Mouse (Mus musculus) forebrain, embryonic 13.5 days (tissue): ENCODE data around the gene Fry. TPM values are rescaled to one million over a fixed set of nuclear protein-coding genes. Genes with fewer than 3 reads are reported as not detected.

Experiments used
- ATAC-seq: fragments of 200-750 bp; cut with Nextera tagmentation; 2 replicates; pipeline ENCODE4 v1.8.0; 2017
- H3K27ac ChIP-seq: fragments of 300-500 bp; sonication (generic); 2 replicates; pipeline ENCODE4 v1.5.1; 2015; ENCODE audit warnings: inconsistent platforms, mild to moderate bottlenecking, moderate library complexity
- H3K27me3 ChIP-seq: fragments of 300-500 bp; sonication (generic); 2 replicates; pipeline ENCODE4 v1.6.1; 2015; ENCODE audit warnings: mild to moderate bottlenecking, inconsistent platforms
- H3K36me3 ChIP-seq: fragments of 300-500 bp; sonication (generic); 2 replicates; pipeline ENCODE4 v1.6.1; 2015; ENCODE audit warnings: mild to moderate bottlenecking, inconsistent platforms; ENCODE audit not compliant: poor library complexity, severe bottlenecking
- H3K4me1 ChIP-seq: fragments of 300-500 bp; sonication (generic); 2 replicates; pipeline ENCODE4 v1.6.1; 2015; ENCODE audit warnings: inconsistent platforms
- H3K4me2 ChIP-seq: fragments of 300-500 bp; sonication (generic); 2 replicates; pipeline ENCODE4 v1.6.1; 2015; ENCODE audit warnings: inconsistent platforms, mild to moderate bottlenecking, moderate library complexity
- H3K4me3 ChIP-seq: fragments of 300-500 bp; sonication (generic); 2 replicates; pipeline ENCODE4 v1.5.1; 2015; ENCODE audit warnings: mild to moderate bottlenecking, inconsistent platforms
- H3K9ac ChIP-seq: fragments of 300-500 bp; sonication (generic); 2 replicates; pipeline ENCODE4 v1.6.1; 2015; ENCODE audit warnings: mild to moderate bottlenecking, inconsistent platforms
- H3K9me3 ChIP-seq: fragments of 300-500 bp; sonication (generic); replicated peaks from 2 replicates; pipeline ENCODE4 v1.6.1; 2016; ENCODE audit warnings: inconsistent platforms
- WGBS: fragments of 180-500 bp; shearing (Covaris S2); methylation state at CpG from one replicate; pipeline ENCODE4 v1.1.7; 2015; 5-methylcytosine and 5-hydroxymethylcytosine counted together
- polyA plus RNA-seq: library from polyadenylated mRNA; unstranded; fragments of >200 nt; fragmentation: Nextera tagmentation; extraction: Ambion mirVana; gene quantifications from 2 replicates; pipeline ENCODE4 v1.2.1, GENCODE M21; 2015

Fry gene
- polyA plus RNA-seq, 1 experiment from 2014 or later = 20.8 TPM

GRCm38 (mm10) chr5:150388623-150389022 is 270.2 kb downstream of the Fry start:
- no peaks in the 10 kb centered on the region for H3K9me3 ChIP-seq
- no peak overlapping the region for H3K9ac ChIP-seq
- no peaks in the 10 kb centered on the region for H3K27me3 ChIP-seq
- no peaks in the 10 kb centered on the region for H3K4me1 ChIP-seq
- H3K36me3 ChIP-seq = peaks cover 17% of the 10 kb centered on the region
- no peak overlapping the region for H3K4me3 ChIP-seq
- no peak for ATAC-seq
- no peak overlapping the region for H3K27ac ChIP-seq
- 84% methylated on average over 12 of the region's 12 CpGs for WGBS
- H3K4me2 ChIP-seq = no peak overlapping the region

GRCm38 (mm10) chr5:150389589-150390377 is 271.3 kb downstream of the Fry start:
- WGBS = 85% methylated on average over 10 of the region's 10 CpGs
- Histone ChIP-seq H3K4me3 (no peak overlapping the region), H3K4me2 (no peak overlapping the region), H3K9ac (no peak overlapping the region), H3K4me1 (no peaks in the 10 kb centered on the region), H3K9me3 (peaks cover 5% of the 10 kb centered on the region; the same call in 1 of the 2 replicates), H3K27ac (no peak overlapping the region), H3K27me3 (no peaks in the 10 kb centered on the region), H3K36me3 (peaks cover 22% of the 10 kb centered on the region)
- no peak for ATAC-seq

DNA sequence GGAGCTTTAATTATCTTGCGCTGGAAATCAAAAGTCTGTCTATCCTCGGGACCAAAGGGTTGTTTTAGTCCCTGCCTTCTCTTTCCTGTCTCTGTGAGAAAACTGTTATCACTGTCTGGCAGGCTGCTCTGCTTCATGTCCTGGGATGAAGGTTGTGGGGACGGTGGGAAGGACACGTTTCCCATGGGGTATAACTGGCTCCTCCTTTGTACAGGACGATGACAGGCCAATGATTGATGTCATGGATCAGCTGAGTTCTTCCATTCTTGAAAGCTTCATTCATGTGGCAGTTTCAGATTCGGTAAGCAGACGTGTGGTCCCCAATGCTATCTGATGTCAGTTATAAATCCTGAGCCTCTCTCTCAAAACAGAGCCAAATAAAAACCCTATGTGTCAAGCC is 272.0 kb downstream of the Fry start:
- Histone ChIP-seq H3K36me3 (peaks cover 28% of the 10 kb centered on the region), H3K4me3 (no peak overlapping the region)

DNA sequence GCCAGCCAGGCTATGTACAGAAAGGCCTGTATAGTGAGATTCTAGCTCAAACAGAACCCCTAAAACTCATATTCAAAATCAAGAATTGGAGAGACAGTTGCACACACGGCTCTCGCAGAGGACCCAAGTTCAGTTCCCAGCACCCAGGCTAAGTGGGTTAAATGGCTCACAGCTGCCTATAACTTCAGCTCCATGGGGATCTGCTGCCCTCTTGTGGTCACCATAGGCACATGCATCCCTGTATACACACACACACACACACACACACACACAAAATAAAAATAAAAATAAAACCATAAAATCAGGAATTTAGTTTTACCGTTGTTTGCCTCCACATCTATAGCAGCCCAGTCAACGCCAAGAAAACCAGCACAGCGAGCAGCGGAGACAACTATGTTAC is 276.2 kb downstream of the Fry start:
- Histone ChIP-seq H3K27ac (no peak overlapping the region), H3K4me1 (no peaks in the 10 kb centered on the region), H3K36me3 (peaks cover 33% of the 10 kb centered on the region), H3K4me2 (no peak overlapping the region), H3K9me3 (peaks cover 8% of the 10 kb centered on the region; the same call in 1 of the 2 replicates), H3K27me3 (no peaks in the 10 kb centered on the region), H3K9ac (no peak overlapping the region), H3K4me3 (no peak overlapping the region)
- no peak for ATAC-seq
- 94% methylated on average over 6 of the region's 6 CpGs for WGBS

More for the DNA sequence above, 272.0 kb downstream of the Fry start:
- H3K4me2 ChIP-seq = no peak overlapping the region
- H3K27me3 ChIP-seq = no peaks in the 10 kb centered on the region
- no peak overlapping the region for H3K9ac ChIP-seq
- H3K27ac ChIP-seq = no peak overlapping the region
- peaks cover 8% of the 10 kb centered on the region; the same call in 1 of the 2 replicates for H3K9me3 ChIP-seq
- no peak for ATAC-seq
- WGBS = 89% methylated on average over 7 of the region's 7 CpGs
- H3K4me1 ChIP-seq = no peaks in the 10 kb centered on the region

GRCm38 (mm10) chr5:150402832-150403447 is 284.5 kb downstream of the Fry start:
- peak overlapping the region; percentile 19; the same call in 1 of the 2 replicates for H3K4me2 ChIP-seq
- peaks cover 59% of the 10 kb centered on the region for H3K36me3 ChIP-seq
- no peak overlapping the region for H3K27ac ChIP-seq
- H3K4me1 ChIP-seq = no peaks in the 10 kb centered on the region
- ATAC-seq = no peak
- no peak overlapping the region for H3K9ac ChIP-seq
- no peaks in the 10 kb centered on the region for H3K27me3 ChIP-seq
- no peaks in the 10 kb centered on the region for H3K9me3 ChIP-seq
- WGBS = 22% methylated on average over 13 of the region's 13 CpGs
- H3K4me3 ChIP-seq = no peak overlapping the region

DNA sequence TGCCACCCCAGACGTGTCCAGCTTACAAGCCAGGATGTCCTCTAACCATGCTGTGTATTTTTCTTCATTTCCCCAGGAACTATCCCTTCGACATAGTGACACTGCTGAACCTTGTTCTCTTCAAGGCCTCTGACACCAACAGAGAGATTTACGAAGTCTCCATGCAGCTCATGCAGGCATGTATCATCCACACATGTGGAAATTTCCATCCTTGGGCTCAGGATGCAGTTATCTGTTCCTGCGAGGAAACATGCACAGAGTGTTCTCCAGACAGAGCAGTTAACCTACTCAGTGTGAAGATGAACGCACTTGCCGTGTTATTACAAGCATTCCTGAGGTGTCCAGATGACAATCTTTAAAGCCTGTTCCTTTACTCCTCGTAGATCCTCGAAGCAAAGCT is 286.4 kb downstream of the Fry start:
- H3K9ac ChIP-seq = no peak overlapping the region
- WGBS = 81% methylated on average over 8 of the region's 8 CpGs
- H3K4me3 ChIP-seq = no peak overlapping the region
- H3K27me3 ChIP-seq = no peaks in the 10 kb centered on the region
- H3K4me2 ChIP-seq = no peak overlapping the region
- no peak for ATAC-seq
- H3K27ac ChIP-seq = no peak overlapping the region
- H3K36me3 ChIP-seq = peaks cover 54% of the 10 kb centered on the region
- no peaks in the 10 kb centered on the region for H3K4me1 ChIP-seq
- H3K9me3 ChIP-seq = no peaks in the 10 kb centered on the region

- no peak overlapping the region for H3K9ac ChIP-seq
- H3K4me2 ChIP-seq = no peak overlapping the region
- H3K4me3 ChIP-seq = no peak overlapping the region
- H3K9me3 ChIP-seq = no peaks in the 10 kb centered on the region
- no peaks in the 10 kb centered on the region for H3K4me1 ChIP-seq
- no peak overlapping the region for H3K27ac ChIP-seq
- WGBS = 90% methylated on average over 8 of the region's 8 CpGs
- no peak for ATAC-seq
- H3K36me3 ChIP-seq = peaks cover 30% of the 10 kb centered on the region
- no peaks in the 10 kb centered on the region for H3K27me3 ChIP-seq
These were observed 290.5 kb downstream of the Fry start for GRCm38 (mm10) chr5:150408979-150409378.

DNA sequence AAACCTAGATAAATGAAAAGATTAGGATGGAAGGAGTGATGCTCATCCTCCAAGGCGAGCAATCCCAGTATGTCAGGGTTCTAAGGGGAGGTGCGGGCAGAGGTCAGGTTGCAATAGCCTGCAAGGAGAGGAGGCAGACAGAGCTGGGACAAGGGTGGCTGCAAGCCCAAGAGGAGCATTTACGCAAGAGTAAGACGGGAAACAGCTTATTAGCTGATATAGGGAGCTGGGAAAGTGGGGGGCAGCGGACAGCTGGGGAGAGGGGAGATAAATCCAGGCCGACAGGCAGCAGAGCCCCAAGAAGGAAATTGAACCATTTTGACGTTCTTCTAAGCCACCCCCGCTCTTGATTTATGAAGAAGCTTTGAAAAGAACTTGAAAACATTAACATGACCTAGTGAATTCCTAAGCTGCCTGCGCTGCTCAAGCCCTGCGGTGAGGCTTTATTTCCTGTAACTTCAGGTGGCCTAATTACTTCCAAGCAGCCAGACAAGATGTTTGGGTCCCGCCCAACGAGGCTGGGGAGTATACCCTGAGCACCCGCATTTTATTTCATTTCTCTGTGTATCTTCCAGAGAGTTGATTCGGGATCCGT is 291.1 kb downstream of the Fry start:
- ATAC-seq = no peak
- no peaks in the 10 kb centered on the region for H3K4me1 ChIP-seq
- H3K9ac ChIP-seq = no peak overlapping the region
- H3K36me3 ChIP-seq = peaks cover 33% of the 10 kb centered on the region
- H3K4me3 ChIP-seq = no peak overlapping the region
- WGBS = 73% methylated on average over 15 of the region's 15 CpGs
- no peak overlapping the region for H3K4me2 ChIP-seq
- no peaks in the 10 kb centered on the region for H3K27me3 ChIP-seq
- peaks cover 2% of the 10 kb centered on the region for H3K9me3 ChIP-seq
- H3K27ac ChIP-seq = no peak overlapping the region

GRCm38 (mm10) chr5:150412750-150413450 is 294.5 kb downstream of the Fry start:
- H3K27me3 ChIP-seq = no peaks in the 10 kb centered on the region
- H3K9ac ChIP-seq = no peak overlapping the region
- H3K36me3 ChIP-seq = peaks cover 37% of the 10 kb centered on the region
- peaks cover 7% of the 10 kb centered on the region for H3K9me3 ChIP-seq
- 83% methylated on average over 12 of the region's 12 CpGs for WGBS
- no peak for ATAC-seq
- H3K4me3 ChIP-seq = no peak overlapping the region
- H3K4me1 ChIP-seq = no peaks in the 10 kb centered on the region
- no peak overlapping the region for H3K27ac ChIP-seq
- no peak overlapping the region for H3K4me2 ChIP-seq

GRCm38 (mm10) chr5:150414823-150415222 is 296.4 kb downstream of the Fry start:
- Histone ChIP-seq H3K4me3 (no peak overlapping the region), H3K27me3 (no peaks in the 10 kb centered on the region), H3K36me3 (peaks cover 49% of the 10 kb centered on the region), H3K27ac (no peak overlapping the region), H3K4me1 (no peaks in the 10 kb centered on the region), H3K9me3 (peaks cover 7% of the 10 kb centered on the region), H3K4me2 (no peak overlapping the region), H3K9ac (no peak overlapping the region)
- ATAC-seq = no peak

- Histone ChIP-seq H3K36me3 (peaks cover 61% of the 10 kb centered on the region), H3K9ac (no peak overlapping the region), H3K4me1 (no peaks in the 10 kb centered on the region), H3K9me3 (peaks cover 7% of the 10 kb centered on the region), H3K4me2 (no peak overlapping the region), H3K4me3 (no peak overlapping the region), H3K27me3 (no peaks in the 10 kb centered on the region), H3K27ac (no peak overlapping the region)
- no peak for ATAC-seq
- 100% methylated on average over 2 of the region's 2 CpGs for WGBS
These were observed 298.8 kb downstream of the Fry start for GRCm38 (mm10) chr5:150417223-150417622.

DNA sequence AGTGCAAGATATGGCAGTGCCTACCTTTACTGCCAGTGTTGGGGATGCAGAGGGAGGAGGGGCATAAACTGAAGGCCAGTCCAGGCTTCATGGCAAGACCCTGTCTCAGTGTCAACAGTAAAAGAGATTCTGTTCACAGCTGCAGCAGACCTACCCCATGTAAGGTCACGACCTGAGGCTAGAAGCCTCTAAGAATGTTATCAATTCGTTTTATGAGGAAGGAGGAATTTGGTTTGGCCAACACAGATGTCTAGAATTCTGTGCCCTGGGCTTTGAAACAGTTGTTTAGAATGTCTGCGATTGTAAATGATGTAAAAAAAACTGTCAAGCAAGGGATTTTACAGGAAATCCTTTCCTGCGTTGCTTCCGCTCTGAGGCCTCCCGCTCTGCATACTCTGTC is 299.6 kb downstream of the Fry start:
- Histone ChIP-seq H3K9me3 (peaks cover 7% of the 10 kb centered on the region), H3K9ac (no peak overlapping the region), H3K4me3 (no peak overlapping the region), H3K27ac (no peak overlapping the region), H3K27me3 (no peaks in the 10 kb centered on the region), H3K4me2 (no peak overlapping the region), H3K4me1 (no peaks in the 10 kb centered on the region), H3K36me3 (peaks cover 69% of the 10 kb centered on the region)
- 77% methylated on average over 6 of the region's 6 CpGs for WGBS
- no peak for ATAC-seq
